25 mouse cellular contexts compared by ENCODE assay signal in genomic region chr7:98153345-98153744, GRCm38 (mm10). TPM values are rescaled to one million over a fixed set of nuclear protein-coding genes. Genes with fewer than 3 reads are reported as not detected.
DNase-seq lines count a peak whose midpoint lies in the region; ATAC-seq and TF ChIP-seq lines count a peak whose summit lies in the region.
"Had no signal": no experiment of that assay in that cellular context is flagged by ENCODE, and none has a peak within 500 bp of the region (broad histone marks: within the 10 kb centered on the region; RNA-seq: fewer than 3 reads in every experiment).

No protein-coding gene starts in this region.

- H3K4me2 ChIP-seq in midbrain, postnatal 0 days (ENCODE audit: low read depth, low read length, poor library complexity, severe bottlenecking) = no peak overlapping the region
- H3K4me2 ChIP-seq in midbrain, embryonic 15.5 days = no peak overlapping the region
- H3K4me2 ChIP-seq: forebrain, embryonic 15.5 days; heart, embryonic 13.5 days; limb, embryonic 12.5 days had no signal

- ATAC-seq in midbrain, postnatal 0 days (ENCODE audit: low FRiP score) = no peak
- ATAC-seq in midbrain, embryonic 15.5 days (replicated peaks) = no peak
- ATAC-seq: forebrain, embryonic 15.5 days; hindbrain, embryonic 16.5 days had no signal

- no peaks in the 10 kb centered on the region for H3K4me1 ChIP-seq in midbrain, postnatal 0 days (ENCODE audit: insufficient read depth, low read length)
- H3K4me1 ChIP-seq in midbrain, embryonic 15.5 days = peaks cover 25% of the 10 kb centered on the region

- 53% methylated on average over 3 of the region's 3 CpGs for WGBS in midbrain, postnatal 0 days
- WGBS in midbrain, embryonic 15.5 days = 27% methylated on average over 3 of the region's 3 CpGs

- H3K36me3 ChIP-seq in midbrain, postnatal 0 days (ENCODE audit: insufficient read depth, low read length) = 0 out of 2 replicates have a peak, but pooled peaks cover 5% of the 10 kb centered on the region
- no peaks in the 10 kb centered on the region for H3K36me3 ChIP-seq in midbrain, embryonic 15.5 days (replicated peaks)
- H3K36me3 ChIP-seq: forebrain, embryonic 15.5 days; heart, embryonic 13.5 days; limb, embryonic 12.5 days; midbrain, embryonic 10.5 days had no signal

- H3K27ac ChIP-seq in gastrocnemius, adult 2 months = no peak overlapping the region
- no peak overlapping the region for H3K27ac ChIP-seq in layer of hippocampus, adult 2 months
- no peak overlapping the region for H3K27ac ChIP-seq in midbrain, postnatal 0 days (ENCODE audit: low read depth, low read length)
- no peak overlapping the region for H3K27ac ChIP-seq in midbrain, embryonic 15.5 days
- H3K27ac ChIP-seq: forebrain, embryonic 15.5 days; heart, embryonic 13.5 days; limb, embryonic 12.5 days; macrophage; midbrain, embryonic 10.5 days had no signal

- TF ChIP-seq CTCF in gastrocnemius, adult 2 months (IDR thresholded peaks at IDR 0.05) = peak; percentile 27
- peak; percentile 63 for TF ChIP-seq CTCF in layer of hippocampus, adult 2 months (conservative IDR thresholded peaks at IDR 0.05)
- peak; percentile 55 for TF ChIP-seq CTCF in midbrain, postnatal 0 days (IDR thresholded peaks at IDR 0.05)

- no peak overlapping the region for H3K9ac ChIP-seq in midbrain, postnatal 0 days (replicated peaks; ENCODE audit: low read length, poor library complexity, severe bottlenecking)
- no peak overlapping the region for H3K9ac ChIP-seq in midbrain, embryonic 15.5 days
- H3K9ac ChIP-seq: forebrain, embryonic 15.5 days had no signal

- H3K4me3 ChIP-seq in gastrocnemius, adult 2 months = no peak overlapping the region
- H3K4me3 ChIP-seq in layer of hippocampus, adult 2 months = no peak overlapping the region
- H3K4me3 ChIP-seq in midbrain, postnatal 0 days (ENCODE audit: low read depth, low read length) = no peak overlapping the region
- no peak overlapping the region for H3K4me3 ChIP-seq in midbrain, embryonic 15.5 days
- H3K4me3 ChIP-seq: forebrain, embryonic 15.5 days; heart, embryonic 13.5 days; limb, embryonic 12.5 days; midbrain, embryonic 10.5 days had no signal

- H3K9me3 ChIP-seq in midbrain, postnatal 0 days (ENCODE audit: low read length) = no peaks in the 10 kb centered on the region
- no peaks in the 10 kb centered on the region for H3K9me3 ChIP-seq in midbrain, embryonic 15.5 days
- H3K9me3 ChIP-seq: forebrain, embryonic 15.5 days; heart, embryonic 13.5 days; limb, embryonic 12.5 days; midbrain, embryonic 10.5 days had no signal

- H3K27me3 ChIP-seq in midbrain, postnatal 0 days (ENCODE audit: insufficient read depth, low read length) = no peaks in the 10 kb centered on the region
- H3K27me3 ChIP-seq in midbrain, embryonic 15.5 days (replicated peaks) = no peaks in the 10 kb centered on the region
- H3K27me3 ChIP-seq: forebrain, embryonic 15.5 days had no signal

- intact Hi-C loops in gastrocnemius, adult 2 months (cut with DNase I) = no loop called here

- DNase-seq in gastrocnemius, adult 2 months = no peak
- DNase-seq in gastrocnemius, adult 18-20 months (ENCODE audit: low spot score) = no peak
- no peak for DNase-seq in layer of hippocampus, adult 2 months (ENCODE audit: low spot score in 2 of 2)
- DNase-seq in layer of hippocampus, adult 9-10 months (ENCODE audit: low spot score) = no peak
- no peak for DNase-seq in midbrain, postnatal 0 days (ENCODE audit: low spot score)
- DNase-seq in urinary bladder, adult 18-20 months (ENCODE audit: low spot score in 2 of 2) = no peak
- no peak for DNase-seq in right cerebral cortex, postnatal 36 days (ENCODE audit: low spot score in 2 of 2)
- DNase-seq: adrenal gland, postnatal 25 days; cerebellum, adult 18-20 months; heart, postnatal 4 days; kidney, adult 18-20 months; lung, adult 18-20 months; retina, postnatal 1 day; right cerebral cortex, postnatal 4 days had no signal

RNA-seq across cellular contexts. Expression of gene Omp, which starts 8.0 kb away (rescaled TPM):
- under 1 TPM in 1 of 2 experiments, not detected in 1; 0.17 TPM for total RNA-seq in gastrocnemius, adult 2 months (2021)
- total RNA-seq in gastrocnemius, adult 18-20 months (2021) = under 1 TPM in 1 of 2 experiments, not detected in 1; 0.09 TPM
- 1 to 10 TPM in 1 of 2 experiments, under 1 TPM in 1; 0.96 to 1.3 TPM for total RNA-seq in layer of hippocampus, adult 2 months (2021)
- total RNA-seq in midbrain, postnatal 0 days (2014; rRNA removed) = 0.55 and 0.57 TPM in 2 replicates
- polyA plus RNA-seq in midbrain, postnatal 0 days (2015; fragmentation: Nextera tagmentation; extraction: Ambion mirVana) = 0.22 and 0.46 TPM in 2 replicates
- polyA plus RNA-seq in midbrain, embryonic 15.5 days (2015; fragmentation: Nextera tagmentation; extraction: Ambion mirVana) = 0.33 and 0.37 TPM in 2 replicates
- total RNA-seq: gastrocnemius, adult 8-10 months; monocyte, adult 5-6 weeks had no signal
- polyA plus RNA-seq: macrophage had no signal

RNA-seq across cellular contexts. Expression of gene Capn5, which starts 24.7 kb away (rescaled TPM):
- total RNA-seq in gastrocnemius, adult 2 months (2021) = 1 to 10 TPM; 1.3 to 2.3 TPM
- 1 to 10 TPM in 1 of 2 experiments, under 1 TPM in 1; 0.98 to 1.6 TPM for total RNA-seq in gastrocnemius, adult 18-20 months (2021)
- total RNA-seq in layer of hippocampus, adult 2 months (2021) = 10 to 100 TPM; 42.3 to 45.0 TPM
- 40.0 and 51.9 TPM in 2 replicates for total RNA-seq in midbrain, postnatal 0 days (2014; rRNA removed)
- polyA plus RNA-seq in midbrain, postnatal 0 days (2015; fragmentation: Nextera tagmentation; extraction: Ambion mirVana) = 20.7 and 20.9 TPM in 2 replicates
- polyA plus RNA-seq in midbrain, embryonic 15.5 days (2015; fragmentation: Nextera tagmentation; extraction: Ambion mirVana) = 18.5 and 19.0 TPM in 2 replicates

RNA-seq across cellular contexts. Expression of gene Myo7a, which starts 34.0 kb away (rescaled TPM):
- 1 to 10 TPM; 1.4 to 3.0 TPM for total RNA-seq in gastrocnemius, adult 2 months (2021)
- 1 to 10 TPM; 1.2 to 2.3 TPM for total RNA-seq in gastrocnemius, adult 18-20 months (2021)
- total RNA-seq in layer of hippocampus, adult 2 months (2021) = 10 to 100 TPM; 10.5 to 10.8 TPM
- 66.0 and 74.3 TPM in 2 replicates for total RNA-seq in midbrain, postnatal 0 days (2014; rRNA removed)
- 11.1 and 14.6 TPM in 2 replicates for polyA plus RNA-seq in midbrain, postnatal 0 days (2015; fragmentation: Nextera tagmentation; extraction: Ambion mirVana)
- polyA plus RNA-seq in midbrain, embryonic 15.5 days (2015; fragmentation: Nextera tagmentation; extraction: Ambion mirVana) = 20.6 and 23.8 TPM in 2 replicates

RNA-seq across cellular contexts. Expression of gene B3gnt6, which starts 45.9 kb away (rescaled TPM):
- not detected for total RNA-seq in gastrocnemius, adult 2 months (2021)
- total RNA-seq in gastrocnemius, adult 18-20 months (2021) = not detected
- total RNA-seq in layer of hippocampus, adult 2 months (2021) = under 1 TPM; 0.34 to 0.36 TPM
- total RNA-seq in midbrain, postnatal 0 days (2014; rRNA removed) = 1.5 and 2.0 TPM in 2 replicates
- 1.3 TPM in 2 replicates for polyA plus RNA-seq in midbrain, postnatal 0 days (2015; fragmentation: Nextera tagmentation; extraction: Ambion mirVana)
- 0.15 and 0.41 TPM in 2 replicates for polyA plus RNA-seq in midbrain, embryonic 15.5 days (2015; fragmentation: Nextera tagmentation; extraction: Ambion mirVana)
- total RNA-seq: CH12.LX; gastrocnemius, adult 8-10 months; heart, postnatal 4 days; monocyte, adult 5-6 weeks had no signal
- polyA plus RNA-seq: heart, embryonic 13.5 days; limb, embryonic 12.5 days; macrophage; stomach, embryonic 16.5 days had no signal

Comparison
In these comparisons a context has a peak if more than half of its experiments do, and no peak if none do; other contexts are left out.
1. RNA of gene Capn5, which starts 24.7 kb away (total RNA-seq): 40.0 to 51.9 TPM in midbrain, postnatal 0 days and 42.3 to 45.0 TPM in layer of hippocampus, adult 2 months; 1.3 to 2.3 TPM in gastrocnemius, adult 2 months and 0.98 to 1.6 TPM in gastrocnemius, adult 18-20 months; every median in the first group is over 10 times any median in the second.
2. Peak in every context shown above with its lines, with median percentiles within 50 percentile points of each other: CTCF ChIP-seq.